Mouse (Mus musculus) spleen, postnatal 14 days (tissue): ENCODE measurements around the gene Prkch.

Experiments used
- DNase-seq, 2 experiments: peaks; one replicate each; pipeline ENCODE4 v3.0.0; 2021 to 2022; ENCODE audit warnings: low spot score in 2 of 2

The Prkch gene

GRCm38 (mm10) chr12:73580811-73581210 is 3.8 kb upstream of the Prkch start:
- no peak for DNase-seq

- DNase-seq, result no peak
Observed at GRCm38 (mm10) chr12:73583318-73583717, 1.3 kb upstream of the Prkch start.

- no peak for DNase-seq
Observed at GRCm38 (mm10) chr12:73583813-73584609, 585 bp upstream of the Prkch start.

- DNase-seq, result no peak
Observed at GRCm38 (mm10) chr12:73585241-73585801, 725 bp downstream of the Prkch start.

GRCm38 (mm10) chr12:73585850-73586249 is 1.3 kb downstream of the Prkch start:
- DNase-seq, result no peak

GRCm38 (mm10) chr12:73587262-73587661 is 2.7 kb downstream of the Prkch start:
- DNase-seq, result no peak

- no peak for DNase-seq
Observed at GRCm38 (mm10) chr12:73590627-73591276, 6.2 kb downstream of the Prkch start.

- no peak for DNase-seq
Observed at GRCm38 (mm10) chr12:73591625-73592024, 7.0 kb downstream of the Prkch start.

- no peak for DNase-seq
Observed at GRCm38 (mm10) chr12:73593021-73593798, 8.6 kb downstream of the Prkch start.

- no peak for DNase-seq
Observed at GRCm38 (mm10) chr12:73594177-73594745, 9.7 kb downstream of the Prkch start.

- no peak for DNase-seq
Observed at GRCm38 (mm10) chr12:73595226-73595625, 10.6 kb downstream of the Prkch start.

- peak in 1 of 2 experiments; percentile 13 for DNase-seq
Observed at GRCm38 (mm10) chr12:73598241-73598640, 13.6 kb downstream of the Prkch start.

- DNase-seq, result no peak
Observed at GRCm38 (mm10) chr12:73600457-73600856, 15.9 kb downstream of the Prkch start.

GRCm38 (mm10) chr12:73602974-73603373 is 18.4 kb downstream of the Prkch start:
- no peak for DNase-seq

GRCm38 (mm10) chr12:73603653-73604052 is 19.1 kb downstream of the Prkch start:
- DNase-seq, result no peak

GRCm38 (mm10) chr12:73604762-73605161 is 20.2 kb downstream of the Prkch start:
- no peak for DNase-seq

- DNase-seq, result no peak
Observed at GRCm38 (mm10) chr12:73605174-73605573, 20.6 kb downstream of the Prkch start.

GRCm38 (mm10) chr12:73607381-73608064 is 22.9 kb downstream of the Prkch start:
- no peak for DNase-seq

GRCm38 (mm10) chr12:73608065-73608397 is 23.4 kb downstream of the Prkch start:
- no peak for DNase-seq

- DNase-seq, result no peak
Observed at GRCm38 (mm10) chr12:73609262-73609661, 24.7 kb downstream of the Prkch start.
